Mouse (Mus musculus) activated CD4-positive, CD25-positive, alpha-beta regulatory T cell, adult 4 months (primary cell): Measurements from ENCODE around the gene Olfr1307. TPM values are rescaled to one million over a fixed set of nuclear protein-coding genes. Genes with fewer than 3 reads are reported as not detected.

Experiments used
- ATAC-seq: one replicate; pipeline ENCODE4 v1.8.0; 2017
- polyA plus RNA-seq, 2 experiments: library from polyadenylated mRNA; unstranded; fragments of 100-300 nt; shearing (Covaris generic); gene quantifications; one replicate each; pipeline ENCODE4 v1.2.1; 2017

Olfr1307 gene
- under 1 TPM in 1 of 2 experiments, not detected in 1; 0.08 TPM for polyA plus RNA-seq

GRCm38 (mm10) chr2:111949340-111949739 is at the start of gene Olfr1307:
Gene Olfr1307 (minus strand): TSS chr2:111949440.
- no peak for ATAC-seq

- ATAC-seq = no peak
Measured at GRCm38 (mm10) chr2:111990181-111990580, 40.9 kb upstream of the Olfr1307 start, which contains the start of gene Olfr1309. Gene Olfr1309 (minus strand): TSS chr2:111990281.

- no peak for ATAC-seq
Measured at GRCm38 (mm10) chr2:111964844-111965243, 15.6 kb upstream of the Olfr1307 start, which contains the start of gene Olfr1308. Gene Olfr1308 (minus strand): TSS chr2:111964944.

GRCm38 (mm10) chr2:111916171-111916570 is 33.1 kb downstream of the Olfr1307 start, which contains the start of gene Olfr1306:
Gene Olfr1306 (minus strand): TSS chr2:111916271.
- ATAC-seq = no peak

Other genes with a start within 250 kb of the Olfr1307 start
- not detected for gene Olfr1301, start 198.4 kb downstream of the Olfr1307 start, polyA plus RNA-seq
- not detected for gene Olfr1302, start 172.0 kb downstream of the Olfr1307 start, polyA plus RNA-seq
- gene Olfr1303, start 129.1 kb downstream of the Olfr1307 start, polyA plus RNA-seq = not detected
- gene Olfr1305, start 72.3 kb downstream of the Olfr1307 start, polyA plus RNA-seq = not detected
- not detected for gene Olfr1306, start 33.2 kb downstream of the Olfr1307 start, polyA plus RNA-seq
- not detected for gene Olfr1308, start 15.5 kb upstream of the Olfr1307 start, polyA plus RNA-seq
- gene Olfr1309, start 40.8 kb upstream of the Olfr1307 start, polyA plus RNA-seq = not detected
- gene Olfr1310, start 63.3 kb upstream of the Olfr1307 start, polyA plus RNA-seq = not detected
- not detected for gene Olfr1311, start 75.0 kb upstream of the Olfr1307 start, polyA plus RNA-seq
- under 1 TPM in 1 of 2 experiments, not detected in 1; 0.08 TPM for gene Olfr1312, start 100.8 kb upstream of the Olfr1307 start, polyA plus RNA-seq
- gene Olfr1313, start 128.4 kb upstream of the Olfr1307 start, polyA plus RNA-seq = not detected
- gene Olfr1314, start 147.3 kb upstream of the Olfr1307 start, polyA plus RNA-seq = not detected
- gene Olfr1315-ps1, start 166.0 kb upstream of the Olfr1307 start, polyA plus RNA-seq = not detected
- gene Olfr1316, start 185.5 kb upstream of the Olfr1307 start, polyA plus RNA-seq = under 1 TPM in 1 of 2 experiments, not detected in 1; 0.11 TPM
- gene Olfr1317, start 190.9 kb upstream of the Olfr1307 start, polyA plus RNA-seq = not detected
- not detected for gene Olfr1318, start 204.8 kb upstream of the Olfr1307 start, polyA plus RNA-seq